Mouse (Mus musculus) liver, embryonic 14.5 days (tissue): ENCODE measurements at regions not wholly inside any gene's neighbourhood (a gene's known extent, or its start where the extent isn't known, plus 50 kb on each side); places are given as distances from the start of the nearest gene placed in this dataset.

Experiments
- ATAC-seq: fragments of 200-750 bp; cut with Nextera tagmentation; 2 replicates; pipeline ENCODE4 v1.8.0; 2017; ENCODE audit warnings: moderate number of reproducible peaks, mild to moderate bottlenecking, moderate library complexity; ENCODE audit not compliant: insufficient read depth
- DNase-seq, 3 experiments: peaks; one replicate each; pipeline ENCODE4 v3.0.0-alpha.2; 2012 to 2013; ENCODE audit warnings: low read depth in 3 of 3, low spot score in 3 of 3
- H3K27ac ChIP-seq: fragments of 300-500 bp; sonication (generic); 2 replicates; pipeline ENCODE4 v1.5.1; 2014; ENCODE audit warnings: moderate library complexity, mild to moderate bottlenecking, control low read depth, inconsistent platforms
- H3K27me3 ChIP-seq: fragments of 300-500 bp; sonication (generic); 2 replicates; pipeline ENCODE4 v1.6.1; 2014; ENCODE audit warnings: mild to moderate bottlenecking, low read length, moderate library complexity; ENCODE audit not compliant: control insufficient read depth, insufficient read depth
- H3K36me3 ChIP-seq: fragments of 300-500 bp; sonication (generic); replicated peaks from 2 replicates; pipeline ENCODE4 v1.6.1; 2014; ENCODE audit warnings: low read depth; ENCODE audit not compliant: control insufficient read depth, insufficient read depth
- H3K4me1 ChIP-seq, 2 experiments: fragments of 200-500 bp in 1 of 2; fragments of 300-500 bp in 1 of 2; sonication (generic) in 1 of 2; replicated peaks; 2 replicates each; pipeline ENCODE4 v1.6.1; 2012 to 2014; ENCODE audit warnings: antibody characterized with exemption in 1 of 2, inconsistent platforms in 1 of 2, low read length in 1 of 2; ENCODE audit not compliant: control insufficient read depth in 2 of 2, insufficient read depth in 2 of 2
- H3K4me2 ChIP-seq: fragments of 300-500 bp; sonication (generic); 2 replicates; pipeline ENCODE4 v1.6.1; 2014; ENCODE audit warnings: low read depth, mild to moderate bottlenecking, control low read depth, moderate library complexity
- H3K4me3 ChIP-seq, 2 experiments: fragments of 200-500 bp in 1 of 2; fragments of 300-500 bp in 1 of 2; sonication (generic) in 1 of 2; 2 replicates each; pipeline ENCODE4 v1.5.1; 2012 to 2014; ENCODE audit warnings: low read depth in 2 of 2, low read length in 2 of 2, mild to moderate bottlenecking in 2 of 2, control low read depth in 1 of 2, inconsistent platforms in 1 of 2, moderate library complexity in 1 of 2; ENCODE audit not compliant: insufficient read depth in 1 of 2
- H3K9ac ChIP-seq: fragments of 300-500 bp; sonication (generic); replicated peaks from 2 replicates; pipeline ENCODE4 v1.6.1; 2014; ENCODE audit warnings: mild to moderate bottlenecking, control low read depth, moderate library complexity
- H3K9me3 ChIP-seq: fragments of 300-500 bp; sonication (generic); 2 replicates; pipeline ENCODE4 v1.6.1; 2016; ENCODE audit warnings: low read length, mixed read lengths; ENCODE audit not compliant: control insufficient read depth
- CTCF ChIP-seq: IDR thresholded peaks from 2 replicates; pipeline ENCODE4 v1.5.1; 2016; ENCODE audit warnings: antibody characterized with exemption, low read depth, control low read depth
- EP300 ChIP-seq: IDR thresholded peaks from 2 replicates; pipeline ENCODE4 v1.6.1; 2016; ENCODE audit warnings: antibody characterized with exemption, low read depth
- WGBS: fragments of 180-500 bp; shearing (Covaris S2); extraction: QIAGEN DNeasy Blood & Tissue Kit; methylation state at CpG from one replicate; pipeline ENCODE4 v1.1.7; 2014; ENCODE audit not compliant: insufficient replicate concordance; 5-methylcytosine and 5-hydroxymethylcytosine counted together

- DNase-seq (no peak), ATAC-seq (no peak)
- Histone ChIP-seq H3K9ac (no peak overlapping the region), H3K36me3 (no peaks in the 10 kb centered on the region), H3K4me1 (no peaks in the 10 kb centered on the region), H3K27me3 (no peaks in the 10 kb centered on the region), H3K27ac (no peak overlapping the region), H3K4me3 (no peak overlapping the region), H3K4me2 (no peak overlapping the region), H3K9me3 (no peaks in the 10 kb centered on the region)
- WGBS, result 71% methylated on average over 9 of the region's 9 CpGs
- TF ChIP-seq EP300, result no peak
- no peak for TF ChIP-seq CTCF
Observed at GRCm38 (mm10) chr13:97819036-97819435, 58.6 kb upstream of the Gm10260 start.

GRCm38 (mm10) chr13:97816923-97817322, 56.5 kb upstream of the Gm10260 start:
- Histone ChIP-seq H3K27ac (no peak overlapping the region), H3K9me3 (no peaks in the 10 kb centered on the region), H3K36me3 (no peaks in the 10 kb centered on the region), H3K9ac (no peak overlapping the region), H3K4me3 (no peak overlapping the region), H3K27me3 (no peaks in the 10 kb centered on the region), H3K4me2 (no peak overlapping the region), H3K4me1 (no peaks in the 10 kb centered on the region)
- DNase-seq (no peak), ATAC-seq (no peak)
- 74% methylated on average over 3 of the region's 3 CpGs for WGBS
- TF ChIP-seq CTCF (no peak), EP300 (no peak)
